Mouse (Mus musculus): Measurements from ENCODE around the gene Lpar3. TPM values are rescaled to one million over a fixed set of nuclear protein-coding genes. Genes with fewer than 3 reads are reported as not detected.

Gene Lpar3
- polyA plus RNA-seq, 1 experiment from 2014 or later: 2.1 TPM

GRCm38 (mm10) chr3:146244630-146245029, 23.9 kb downstream of the Lpar3 start:
- 91% methylated on average over 1 of the region's 1 CpGs for WGBS
- Histone ChIP-seq H3K4me3 (no peak overlapping the region), H3K4me1 (no peaks in the 10 kb centered on the region), H3K4me2 (no peak overlapping the region), H3K9ac (no peak overlapping the region), H3K27me3 (no peaks in the 10 kb centered on the region), H3K27ac (no peak overlapping the region), H3K9me3 (no peaks in the 10 kb centered on the region), H3K36me3 (no peaks in the 10 kb centered on the region)
- no peak for ATAC-seq (ENCODE audit: insufficient number of reproducible peaks, low FRiP score, low TSS enrichment, low read depth)

GRCm38 (mm10) chr3:146246557-146246956, 25.8 kb downstream of the Lpar3 start:
- Histone ChIP-seq H3K4me3 (no peak overlapping the region), H3K9ac (no peak overlapping the region), H3K27me3 (no peaks in the 10 kb centered on the region), H3K4me1 (no peaks in the 10 kb centered on the region), H3K9me3 (no peaks in the 10 kb centered on the region), H3K36me3 (no peaks in the 10 kb centered on the region), H3K4me2 (no peak overlapping the region), H3K27ac (no peak overlapping the region)
- 79% methylated on average over 8 of the region's 8 CpGs for WGBS
- ATAC-seq (ENCODE audit: insufficient number of reproducible peaks, low FRiP score, low TSS enrichment, low read depth): no peak

- Histone ChIP-seq H3K27ac (no peak overlapping the region), H3K36me3 (no peaks in the 10 kb centered on the region), H3K4me3 (no peak overlapping the region), H3K4me1 (no peaks in the 10 kb centered on the region), H3K4me2 (no peak overlapping the region), H3K27me3 (no peaks in the 10 kb centered on the region), H3K9ac (no peak overlapping the region), H3K9me3 (no peaks in the 10 kb centered on the region)
- ATAC-seq (ENCODE audit: insufficient number of reproducible peaks, low FRiP score, low TSS enrichment, low read depth): no peak
- 72% methylated on average over 2 of the region's 2 CpGs for WGBS
Observed at GRCm38 (mm10) chr3:146246992-146247391, 26.2 kb downstream of the Lpar3 start.

- no peak overlapping the region for H3K27ac ChIP-seq
- H3K4me3 ChIP-seq: no peak overlapping the region
- H3K9ac ChIP-seq: no peak overlapping the region
- no peaks in the 10 kb centered on the region for H3K4me1 ChIP-seq
- H3K27me3 ChIP-seq: no peaks in the 10 kb centered on the region
- 79% methylated on average over 8 of the region's 8 CpGs for WGBS
- no peaks in the 10 kb centered on the region for H3K36me3 ChIP-seq
- ATAC-seq (ENCODE audit: insufficient number of reproducible peaks, low FRiP score, low TSS enrichment, low read depth): no peak
- no peak overlapping the region for H3K4me2 ChIP-seq
- no peaks in the 10 kb centered on the region for H3K9me3 ChIP-seq
Observed at GRCm38 (mm10) chr3:146249895-146250294, 29.1 kb downstream of the Lpar3 start.

GRCm38 (mm10) chr3:146251771-146252170, 31.0 kb downstream of the Lpar3 start:
- H3K4me3 ChIP-seq: no peak overlapping the region
- 75% methylated on average over 6 of the region's 6 CpGs for WGBS
- no peaks in the 10 kb centered on the region for H3K27me3 ChIP-seq
- H3K4me1 ChIP-seq: no peaks in the 10 kb centered on the region
- no peaks in the 10 kb centered on the region for H3K9me3 ChIP-seq
- no peak overlapping the region for H3K27ac ChIP-seq
- ATAC-seq (ENCODE audit: insufficient number of reproducible peaks, low FRiP score, low TSS enrichment, low read depth): no peak
- H3K9ac ChIP-seq: no peak overlapping the region
- H3K4me2 ChIP-seq: no peak overlapping the region
- H3K36me3 ChIP-seq: no peaks in the 10 kb centered on the region

GRCm38 (mm10) chr3:146253736-146254320, 33.1 kb downstream of the Lpar3 start:
- no peaks in the 10 kb centered on the region for H3K9me3 ChIP-seq
- no peak overlapping the region for H3K9ac ChIP-seq
- no peak overlapping the region for H3K4me3 ChIP-seq
- H3K27ac ChIP-seq: no peak overlapping the region
- no peaks in the 10 kb centered on the region for H3K36me3 ChIP-seq
- no peak overlapping the region for H3K4me2 ChIP-seq
- no peaks in the 10 kb centered on the region for H3K27me3 ChIP-seq
- H3K4me1 ChIP-seq: peaks cover 14% of the 10 kb centered on the region
- WGBS: 31% methylated on average over 3 of the region's 3 CpGs
- no peak for ATAC-seq (ENCODE audit: insufficient number of reproducible peaks, low FRiP score, low TSS enrichment, low read depth)

GRCm38 (mm10) chr3:146255123-146255522, 34.4 kb downstream of the Lpar3 start:
- no peak for ATAC-seq (ENCODE audit: insufficient number of reproducible peaks, low FRiP score, low TSS enrichment, low read depth)
- no peak overlapping the region for H3K9ac ChIP-seq
- H3K4me2 ChIP-seq: no peak overlapping the region
- WGBS: 90% methylated on average over 5 of the region's 5 CpGs
- no peak overlapping the region for H3K27ac ChIP-seq
- H3K27me3 ChIP-seq: no peaks in the 10 kb centered on the region
- H3K9me3 ChIP-seq: no peaks in the 10 kb centered on the region
- H3K36me3 ChIP-seq: no peaks in the 10 kb centered on the region
- H3K4me3 ChIP-seq: no peak overlapping the region
- peaks cover 17% of the 10 kb centered on the region for H3K4me1 ChIP-seq

- Histone ChIP-seq H3K27ac (no peak overlapping the region), H3K27me3 (no peaks in the 10 kb centered on the region), H3K4me3 (no peak overlapping the region), H3K4me1 (peaks cover 17% of the 10 kb centered on the region), H3K36me3 (no peaks in the 10 kb centered on the region), H3K9ac (no peak overlapping the region), H3K4me2 (no peak overlapping the region), H3K9me3 (no peaks in the 10 kb centered on the region)
- ATAC-seq (ENCODE audit: insufficient number of reproducible peaks, low FRiP score, low TSS enrichment, low read depth): no peak
- WGBS: 44% methylated on average over 10 of the region's 10 CpGs
Observed at GRCm38 (mm10) chr3:146257483-146258122, 36.8 kb downstream of the Lpar3 start.

- peaks cover 17% of the 10 kb centered on the region for H3K4me1 ChIP-seq
- H3K9me3 ChIP-seq: no peaks in the 10 kb centered on the region
- no peak overlapping the region for H3K4me2 ChIP-seq
- H3K27ac ChIP-seq: no peak overlapping the region
- no peak overlapping the region for H3K9ac ChIP-seq
- H3K4me3 ChIP-seq: no peak overlapping the region
- H3K27me3 ChIP-seq: no peaks in the 10 kb centered on the region
- 83% methylated on average over 9 of the region's 9 CpGs for WGBS
- no peak for ATAC-seq (ENCODE audit: insufficient number of reproducible peaks, low FRiP score, low TSS enrichment, low read depth)
- no peaks in the 10 kb centered on the region for H3K36me3 ChIP-seq
Observed at GRCm38 (mm10) chr3:146260203-146260602, 39.4 kb downstream of the Lpar3 start.

GRCm38 (mm10) chr3:146260845-146261244, 40.1 kb downstream of the Lpar3 start:
- no peak overlapping the region for H3K9ac ChIP-seq
- no peaks in the 10 kb centered on the region for H3K36me3 ChIP-seq
- 73% methylated on average over 11 of the region's 11 CpGs for WGBS
- no peak overlapping the region for H3K4me2 ChIP-seq
- no peaks in the 10 kb centered on the region for H3K9me3 ChIP-seq
- H3K4me1 ChIP-seq: peaks cover 17% of the 10 kb centered on the region
- no peak overlapping the region for H3K27ac ChIP-seq
- no peaks in the 10 kb centered on the region for H3K27me3 ChIP-seq
- no peak for ATAC-seq (ENCODE audit: insufficient number of reproducible peaks, low FRiP score, low TSS enrichment, low read depth)
- no peak overlapping the region for H3K4me3 ChIP-seq

- Histone ChIP-seq H3K4me1 (peaks cover 15% of the 10 kb centered on the region), H3K4me3 (no peak overlapping the region), H3K9ac (no peak overlapping the region), H3K27me3 (no peaks in the 10 kb centered on the region), H3K4me2 (no peak overlapping the region), H3K9me3 (no peaks in the 10 kb centered on the region), H3K27ac (no peak overlapping the region), H3K36me3 (no peaks in the 10 kb centered on the region)
- 19% methylated on average over 1 of the region's 1 CpGs for WGBS
- no peak for ATAC-seq (ENCODE audit: insufficient number of reproducible peaks, low FRiP score, low TSS enrichment, low read depth)
Observed at GRCm38 (mm10) chr3:146262536-146262935, 41.8 kb downstream of the Lpar3 start.

- no peak overlapping the region for H3K9ac ChIP-seq
- H3K4me1 ChIP-seq: no peaks in the 10 kb centered on the region; the same call in 1 of the 2 replicates
- no peaks in the 10 kb centered on the region for H3K27me3 ChIP-seq
- WGBS: 72% methylated on average over 10 of the region's 10 CpGs
- ATAC-seq (ENCODE audit: insufficient number of reproducible peaks, low FRiP score, low TSS enrichment, low read depth): no peak
- H3K27ac ChIP-seq: no peak overlapping the region
- no peaks in the 10 kb centered on the region for H3K36me3 ChIP-seq
- H3K4me2 ChIP-seq: no peak overlapping the region
- no peak overlapping the region for H3K4me3 ChIP-seq
- no peaks in the 10 kb centered on the region for H3K9me3 ChIP-seq
Observed at GRCm38 (mm10) chr3:146264146-146264545, 43.4 kb downstream of the Lpar3 start.

All from limb, embryonic 15.5 days (tissue).